Mouse (Mus musculus) testis, adult 2 months (tissue): Measurements from ENCODE around the gene Cetn3.

Experiments used
- CTCF ChIP-seq: fragments of 200-500 bp; IDR thresholded peaks from 2 replicates; pipeline ENCODE4 v1.5.1; 2012; ENCODE audit warnings: low read depth, mild to moderate bottlenecking, inconsistent platforms, low read length, moderate library complexity; ENCODE audit not compliant: control insufficient read depth, insufficient read depth, insufficient replicate concordance
- POLR2A ChIP-seq: fragments of 200-500 bp; IDR thresholded peaks from 2 replicates; pipeline ENCODE4 v1.6.1; 2012; ENCODE audit warnings: low read depth, mild to moderate bottlenecking, inconsistent platforms, low read length, moderate library complexity; ENCODE audit not compliant: control insufficient read depth

- no peak for TF ChIP-seq CTCF
- TF ChIP-seq POLR2A, result no peak
These were observed 55.1 kb downstream of the Cetn3 start for GRCm38 (mm10) chr13:81838016-81838415.
